Mouse (Mus musculus) cerebellum, adult 2 months (tissue): ENCODE results near the gene Pald1. TPM values are rescaled to one million over a fixed set of nuclear protein-coding genes. Genes with fewer than 3 reads are reported as not detected.
A peak's percentile ranks its signal among the peaks of the same experiment; 100 is the strongest.

Experiments
- DNase-seq, 2 experiments: peaks; one replicate each; pipeline ENCODE4 v3.0.0; 2021
- H3K27ac ChIP-seq: fragments of 200-500 bp; 2 replicates; pipeline ENCODE4 v1.5.1; 2012; ENCODE audit warnings: low read length, control low read depth, inconsistent platforms; ENCODE audit not compliant: insufficient read depth
- H3K27me3 ChIP-seq: fragments of 200-500 bp; 2 replicates; pipeline ENCODE4 v1.6.1; 2012; ENCODE audit warnings: inconsistent platforms, mild to moderate bottlenecking, low read length, moderate library complexity; ENCODE audit not compliant: control insufficient read depth, insufficient read depth
- H3K4me1 ChIP-seq: fragments of 200-500 bp; 2 replicates; pipeline ENCODE4 v1.6.1; 2011; ENCODE audit warnings: low read length; ENCODE audit not compliant: control insufficient read depth, insufficient read depth
- H3K4me3 ChIP-seq: fragments of 200-500 bp; replicated peaks from 2 replicates; pipeline ENCODE3; 2011; ENCODE audit warnings: mild to moderate bottlenecking, low read depth, low read length, control low read depth; ENCODE audit not compliant: insufficient read depth
- CTCF ChIP-seq: fragments of 200-500 bp; IDR thresholded peaks from 2 replicates; pipeline ENCODE4 v1.5.1; 2011; ENCODE audit warnings: low read depth, mild to moderate bottlenecking, control low read depth, low read length, moderate library complexity, borderline replicate concordance; ENCODE audit not compliant: insufficient read depth
- POLR2A ChIP-seq: fragments of 200-500 bp; IDR thresholded peaks from 2 replicates; pipeline ENCODE4 v1.6.1; 2011; ENCODE audit warnings: low read length, control low read depth, borderline replicate concordance; ENCODE audit not compliant: insufficient read depth
- WGBS: fragments of 180-500 bp; shearing (Covaris S2); methylation state at CpG from one replicate; pipeline ENCODE4 v1.1.7; 2018; 5-methylcytosine and 5-hydroxymethylcytosine counted together
- polyA plus RNA-seq: library from polyadenylated mRNA; depleted of rRNA; stranded (reverse); fragments of >200 nt; gene quantifications from 2 replicates; pipeline ENCODE4 v1.2.3, GENCODE M21; 2012

The Pald1 gene
- polyA plus RNA-seq, 1 experiment: 15.5 TPM

GRCm38 (mm10) chr10:61423289-61423688, 40.0 kb upstream of the Pald1 start:
- 26% methylated on average over 10 of the region's 10 CpGs for WGBS
- Histone ChIP-seq H3K27me3 (no peaks in the 10 kb centered on the region; the same call in 1 of the 2 replicates), H3K4me1 (no peaks in the 10 kb centered on the region; the same call in 1 of the 2 replicates), H3K27ac (no peak overlapping the region), H3K4me3 (no peak overlapping the region)
- TF ChIP-seq POLR2A (no peak), CTCF (peak; percentile 32; the same call in 1 of the 2 replicates)
- no peak for DNase-seq

DNA sequence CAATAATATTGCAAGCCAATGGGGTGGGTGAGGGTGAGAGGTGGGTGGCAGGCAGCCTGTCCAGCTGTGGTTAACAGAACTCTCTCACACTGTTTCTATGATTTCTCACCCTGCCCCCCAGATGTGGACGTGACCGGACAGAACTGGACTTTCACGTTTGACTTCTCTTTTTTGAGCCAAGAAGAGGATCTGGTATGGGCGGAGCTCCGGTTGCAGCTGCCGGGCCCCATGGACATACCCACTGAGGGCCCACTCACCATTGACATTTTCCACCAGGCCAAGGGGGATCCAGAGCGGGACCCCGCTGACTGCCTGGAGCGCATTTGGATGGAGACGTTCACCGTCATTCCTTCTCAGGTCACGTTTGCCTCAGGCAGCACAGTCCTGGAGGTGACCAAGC, 39.5 kb upstream of the Pald1 start:
- H3K27ac ChIP-seq: no peak overlapping the region
- TF ChIP-seq CTCF (no peak), POLR2A (no peak)
- 71% methylated on average over 12 of the region's 12 CpGs for WGBS
- no peak overlapping the region for H3K4me3 ChIP-seq
- peaks cover 1% of the 10 kb centered on the region; the same call in 1 of the 2 replicates for H3K27me3 ChIP-seq
- no peak for DNase-seq
- H3K4me1 ChIP-seq: no peaks in the 10 kb centered on the region; the same call in 1 of the 2 replicates

- no peak for DNase-seq
- peaks cover 1% of the 10 kb centered on the region; the same call in 1 of the 2 replicates for H3K27me3 ChIP-seq
- H3K27ac ChIP-seq: no peak overlapping the region
- 77% methylated on average over 4 of the region's 4 CpGs for WGBS
- TF ChIP-seq CTCF (no peak), POLR2A (no peak)
- H3K4me3 ChIP-seq: no peak overlapping the region
- H3K4me1 ChIP-seq: no peaks in the 10 kb centered on the region; the same call in 1 of the 2 replicates
Observed at GRCm38 (mm10) chr10:61420011-61420410, 36.7 kb upstream of the Pald1 start.

DNA sequence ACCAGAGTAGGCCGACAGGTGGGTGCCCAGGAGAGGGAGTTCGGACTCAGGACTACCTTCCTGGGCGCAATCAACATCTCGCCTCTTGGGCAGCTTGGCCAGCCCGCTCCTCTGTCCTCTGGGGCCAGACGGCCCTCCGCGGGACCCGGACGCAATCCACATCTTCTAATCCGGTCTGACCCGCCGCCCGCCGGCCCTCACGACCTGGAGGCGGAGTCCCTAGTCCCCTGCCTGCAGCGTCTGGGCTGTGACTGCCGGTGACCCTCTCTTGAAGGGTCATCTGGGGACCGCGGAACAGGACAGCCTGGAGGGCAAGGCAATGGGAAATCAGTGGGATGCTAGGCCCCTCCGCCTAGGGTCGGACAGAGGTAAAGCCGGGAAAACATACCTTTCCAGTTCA, 35.8 kb upstream of the Pald1 start:
- Histone ChIP-seq H3K4me3 (no peak overlapping the region), H3K27ac (no peak overlapping the region), H3K27me3 (peaks cover 1% of the 10 kb centered on the region; the same call in 1 of the 2 replicates), H3K4me1 (no peaks in the 10 kb centered on the region; the same call in 1 of the 2 replicates)
- TF ChIP-seq POLR2A (no peak), CTCF (no peak)
- DNase-seq: no peak
- WGBS: 21% methylated on average over 24 of the region's 24 CpGs

DNA sequence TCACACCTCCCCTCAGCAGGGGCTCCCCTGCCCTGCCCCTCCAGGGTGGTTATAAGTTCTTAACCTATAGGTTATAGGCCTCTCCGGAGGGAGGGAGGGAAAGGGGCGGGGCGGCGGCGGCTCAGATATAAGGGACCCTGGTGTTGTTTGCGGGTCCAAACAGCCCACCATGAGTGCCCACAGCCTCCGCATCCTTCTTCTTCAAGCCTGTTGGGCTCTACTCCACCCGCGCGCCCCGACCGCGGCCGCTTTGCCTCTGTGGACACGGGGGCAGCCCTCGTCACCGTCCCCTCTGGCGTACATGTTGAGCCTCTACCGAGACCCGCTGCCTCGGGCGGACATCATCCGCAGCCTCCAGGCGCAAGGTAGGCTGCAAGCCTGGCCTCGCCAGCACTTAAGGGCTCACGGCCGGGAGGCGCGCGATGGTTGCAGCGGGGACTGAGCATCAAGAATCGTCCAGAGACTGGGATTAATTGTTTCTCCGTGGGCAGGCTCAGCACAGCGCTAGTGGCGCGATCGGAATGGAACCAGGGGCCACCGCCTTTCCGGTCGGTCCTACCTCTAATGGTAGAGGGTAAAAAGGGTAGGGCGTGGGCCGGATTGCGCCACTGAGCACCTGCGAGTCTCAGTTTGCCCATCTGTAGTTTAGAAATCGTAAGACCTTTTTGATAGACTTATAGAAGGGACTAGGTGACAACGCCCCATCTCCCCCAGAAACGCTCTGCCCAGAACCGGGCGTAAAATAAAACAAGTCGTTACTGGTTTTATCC, 35.0 kb upstream of the Pald1 start:
- no peak for DNase-seq
- WGBS: 4% methylated on average over 50 of the region's 50 CpGs
- H3K27ac ChIP-seq: no peak overlapping the region
- peaks cover 1% of the 10 kb centered on the region; the same call in 1 of the 2 replicates for H3K27me3 ChIP-seq
- peak overlapping the region; percentile 42 for H3K4me3 ChIP-seq
- TF ChIP-seq POLR2A: no peak
- no peak for TF ChIP-seq CTCF
- H3K4me1 ChIP-seq: no peaks in the 10 kb centered on the region; the same call in 1 of the 2 replicates

DNA sequence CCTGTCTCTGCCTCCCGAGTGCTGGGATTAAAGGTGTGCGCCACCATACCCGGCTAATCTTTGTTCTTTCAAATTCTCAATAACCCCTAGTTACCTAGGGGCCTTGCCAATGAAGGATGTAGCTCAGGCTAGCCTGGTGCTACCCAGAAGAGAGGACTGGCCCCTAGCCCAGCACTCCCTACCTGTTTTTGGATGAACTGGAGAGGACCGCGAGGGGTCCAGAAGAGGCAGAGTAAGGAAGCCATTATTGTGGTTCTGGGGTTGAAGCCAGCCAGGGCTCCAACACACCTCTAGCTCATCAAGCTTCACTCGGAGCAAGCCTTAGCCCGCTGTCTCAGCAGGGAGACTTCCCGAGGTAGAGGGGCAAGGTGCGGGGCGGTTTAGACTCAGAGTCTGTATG, 34.3 kb upstream of the Pald1 start, which contains the start of gene Nodal:
TSS of gene Nodal (plus strand) at position 301 of the 400 bp plus-strand sequence.
- WGBS: 32% methylated on average over 10 of the region's 10 CpGs
- peaks cover 1% of the 10 kb centered on the region; the same call in 1 of the 2 replicates for H3K27me3 ChIP-seq
- peak within 1 kb of the TSS; percentile 42 for H3K4me3 ChIP-seq
- DNase-seq: no peak
- H3K27ac ChIP-seq: no peak within 1 kb of the TSS
- no peak for TF ChIP-seq POLR2A
- H3K4me1 ChIP-seq: no peaks in the 10 kb centered on the region; the same call in 1 of the 2 replicates

DNA sequence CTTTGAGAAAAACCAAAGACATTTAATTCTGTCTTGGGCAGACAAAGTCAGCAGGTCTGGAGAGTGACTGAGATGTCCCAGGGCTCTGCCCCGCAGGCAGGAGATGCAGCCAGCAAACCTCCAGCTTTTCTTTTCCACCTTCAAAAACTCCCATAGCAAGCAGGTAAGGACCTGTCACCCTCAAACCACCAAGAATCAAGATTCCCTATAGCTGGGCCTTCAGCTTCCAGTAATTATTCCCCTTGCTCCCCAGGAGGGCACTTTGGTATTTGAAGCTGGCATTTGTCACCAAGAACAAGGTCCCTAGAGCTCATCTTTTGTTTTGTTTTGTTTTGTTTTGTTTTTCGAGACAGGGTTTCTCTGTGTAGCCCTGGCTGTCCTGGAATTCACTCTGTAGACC, 33.7 kb upstream of the Pald1 start:
- no peak for DNase-seq
- no peak overlapping the region for H3K27ac ChIP-seq
- TF ChIP-seq CTCF: no peak
- TF ChIP-seq POLR2A: no peak
- WGBS: 66% methylated on average over 2 of the region's 2 CpGs
- H3K4me1 ChIP-seq: no peaks in the 10 kb centered on the region; the same call in 1 of the 2 replicates
- peaks cover 1% of the 10 kb centered on the region; the same call in 1 of the 2 replicates for H3K27me3 ChIP-seq
- no peak overlapping the region for H3K4me3 ChIP-seq

GRCm38 (mm10) chr10:61416561-61416960, 33.2 kb upstream of the Pald1 start:
- no peak for TF ChIP-seq CTCF
- no peak for TF ChIP-seq POLR2A
- DNase-seq: no peak
- no peak overlapping the region for H3K27ac ChIP-seq
- no peak overlapping the region for H3K4me3 ChIP-seq
- no peaks in the 10 kb centered on the region; the same call in 1 of the 2 replicates for H3K4me1 ChIP-seq
- H3K27me3 ChIP-seq: peaks cover 1% of the 10 kb centered on the region; the same call in 1 of the 2 replicates
- WGBS: 74% methylated on average over 7 of the region's 7 CpGs
